Mouse (Mus musculus) A20 (cell line): ENCODE measurements at regions not wholly inside any gene's neighbourhood (a gene's known extent, or its start where the extent isn't known, plus 50 kb on each side); places are given as distances from the start of the nearest gene placed in this dataset.
"Not testable (repeated sequence)": the region's sequence is repeated elsewhere in the genome, so short reads cannot be mapped to it uniquely, and the experiment has no call there.

Experiments used
- DNase-seq: peaks from one replicate; pipeline ENCODE4 v3.0.0-alpha.2; 2011; ENCODE audit warnings: low read depth, low spot score

DNA sequence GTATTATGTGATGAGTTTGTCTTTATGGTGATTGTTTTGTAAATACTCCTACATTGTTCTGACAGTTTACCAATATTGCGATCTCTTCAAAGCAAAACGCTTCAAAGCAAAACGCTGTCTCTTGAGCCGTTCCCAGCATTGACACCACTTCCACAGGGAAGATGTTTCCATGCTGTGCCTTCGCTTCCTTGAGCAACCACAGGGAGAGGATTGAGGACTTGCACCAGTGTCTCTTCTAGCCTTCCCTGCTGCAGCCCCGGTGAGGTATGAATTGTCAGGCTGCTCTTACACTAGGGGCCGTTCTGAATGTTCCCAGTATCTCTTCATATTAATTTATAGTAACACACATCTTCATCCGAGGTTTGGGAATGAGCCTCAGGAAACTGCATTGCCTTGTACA, 160.4 kb upstream of the Arglu1 start:
- no peak for DNase-seq

DNA sequence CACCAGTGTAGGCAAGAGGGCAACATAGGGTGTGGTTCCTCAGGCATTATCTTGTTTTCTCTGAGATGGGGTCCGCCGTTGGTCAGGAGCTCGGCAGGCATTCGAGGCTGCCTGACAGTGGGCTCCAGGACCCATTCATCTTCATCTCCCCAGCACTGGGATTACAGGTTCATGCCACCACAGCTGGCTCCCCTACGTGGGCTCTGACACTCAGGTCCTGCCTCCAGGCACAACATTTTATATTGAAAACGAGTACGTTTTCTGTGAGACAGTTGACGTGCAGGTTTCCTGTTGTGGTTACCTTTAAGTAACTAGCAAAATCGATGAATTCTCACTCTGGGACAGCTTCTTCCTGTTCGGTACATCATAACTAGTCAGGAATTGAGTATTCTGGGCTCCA, 157.3 kb upstream of the Arglu1 start:
- DNase-seq, result no peak

DNA sequence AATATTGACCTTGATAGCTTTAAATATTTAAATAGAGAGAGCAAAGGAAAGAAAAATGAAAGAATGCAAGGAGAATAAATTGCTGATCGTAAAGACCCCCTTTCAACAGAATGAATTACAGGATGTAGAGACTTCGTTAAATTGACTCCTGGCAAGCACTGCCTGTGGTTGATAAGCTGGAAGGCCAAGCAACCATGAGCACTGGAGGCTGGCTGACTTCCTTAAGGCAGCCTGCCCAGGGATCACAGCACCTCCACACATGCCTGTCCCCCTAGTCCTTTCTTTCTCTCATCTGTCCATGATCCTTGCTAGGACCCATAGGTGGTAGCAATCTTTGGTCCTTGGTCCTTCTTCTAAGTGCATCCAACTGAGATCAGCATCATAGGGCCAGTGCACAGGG, 152.0 kb upstream of the Arglu1 start:
- DNase-seq, result no peak

DNA sequence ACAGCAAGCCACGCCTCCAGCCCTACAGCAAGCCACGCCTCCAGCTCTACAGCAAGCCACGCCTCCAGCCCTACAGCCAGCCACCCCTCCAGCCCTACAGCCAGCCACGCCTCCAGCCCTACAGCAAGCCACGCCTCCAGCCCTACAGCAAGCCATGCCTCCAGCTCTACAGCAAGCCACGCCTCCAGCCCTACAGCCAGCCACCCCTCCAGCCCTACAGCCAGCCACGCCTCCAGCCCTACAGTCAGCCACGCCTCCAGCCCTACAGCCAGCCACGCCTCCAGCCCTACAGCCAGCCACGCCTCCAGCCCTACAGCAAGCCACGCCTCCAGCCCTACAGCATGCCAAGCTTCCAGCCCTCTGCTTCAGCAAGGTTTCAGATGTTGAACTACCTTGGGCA, 145.8 kb upstream of the Arglu1 start:
- not testable (repeated sequence) for DNase-seq

DNA sequence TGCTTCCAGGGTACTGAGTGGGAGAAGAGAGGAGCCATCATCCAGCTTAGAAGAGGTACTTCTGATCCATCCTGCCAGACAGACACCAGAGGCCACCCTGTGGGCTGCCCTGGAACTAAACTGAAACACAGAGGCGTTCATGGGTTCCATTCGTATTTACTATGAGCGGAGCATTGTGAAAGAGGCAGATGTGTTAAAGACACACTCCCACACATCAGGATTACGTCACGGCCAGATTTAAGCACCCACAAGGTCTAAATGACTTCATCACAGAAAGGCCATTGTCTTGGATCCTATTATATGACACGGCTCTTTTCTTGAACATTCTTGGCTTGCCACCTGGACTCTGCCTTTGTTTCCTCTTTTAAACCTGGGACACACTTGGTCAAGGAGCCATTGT, 141.0 kb upstream of the Arglu1 start:
- DNase-seq, result no peak

DNA sequence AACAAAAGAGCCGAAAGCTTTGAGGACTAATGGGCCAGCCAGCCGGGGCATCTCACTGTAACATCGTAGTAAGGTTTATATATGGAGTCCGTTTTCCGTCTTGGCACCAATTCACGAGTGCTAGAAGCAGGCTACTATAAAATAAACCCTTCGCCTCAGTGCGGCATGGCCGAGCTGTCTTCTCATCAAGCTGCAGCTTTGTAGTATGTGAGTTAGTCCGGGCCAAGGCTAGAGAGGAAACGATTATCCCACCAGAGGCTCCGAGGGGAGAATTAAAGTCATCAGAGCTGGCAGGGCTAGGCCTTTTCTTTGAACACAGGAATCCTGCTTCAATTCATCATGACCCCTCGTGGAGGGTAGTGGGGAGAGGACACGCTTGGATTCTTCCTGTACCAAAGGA, 138.9 kb upstream of the Arglu1 start:
- DNase-seq, result no peak

DNA sequence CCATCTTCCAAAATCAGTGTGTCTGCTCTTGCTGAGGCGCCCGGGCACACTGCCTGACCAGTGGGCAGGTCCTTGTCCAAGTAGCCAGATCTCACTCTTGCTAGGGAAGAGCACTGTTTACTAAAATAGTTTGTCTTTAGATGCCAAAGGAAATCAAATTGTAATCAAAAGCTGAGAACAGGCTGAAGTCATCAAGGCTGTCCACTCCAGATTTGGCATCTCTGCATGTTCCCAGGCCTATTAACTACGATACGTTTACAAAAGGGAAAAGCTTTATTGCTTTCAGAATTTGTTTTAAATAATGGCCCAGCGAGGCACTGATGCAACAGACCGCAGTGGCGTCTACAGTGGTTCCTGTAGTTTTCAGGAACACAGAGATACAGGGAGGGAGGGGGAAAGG, 137.2 kb upstream of the Arglu1 start:
- DNase-seq, result no peak

DNA sequence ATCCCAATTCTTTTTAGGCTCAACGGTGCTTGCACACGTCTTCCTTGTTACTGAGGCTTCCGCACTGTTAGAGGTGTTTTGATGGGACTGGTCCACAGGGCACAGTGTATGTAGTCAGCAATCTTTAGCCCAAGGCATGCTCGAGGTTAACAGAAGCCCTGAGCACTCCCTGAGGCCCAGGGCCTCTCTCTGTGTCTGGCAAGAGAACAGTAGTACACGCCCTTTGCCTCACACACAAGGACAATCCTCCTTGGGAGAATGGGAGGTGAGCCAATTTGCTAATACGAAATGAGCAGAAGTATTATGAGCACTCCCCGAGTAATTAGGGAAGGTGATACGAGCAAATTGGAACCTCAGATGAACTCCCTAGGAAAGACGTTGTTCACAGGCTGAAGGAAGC, 136.5 kb upstream of the Arglu1 start:
- DNase-seq, result no peak

DNA sequence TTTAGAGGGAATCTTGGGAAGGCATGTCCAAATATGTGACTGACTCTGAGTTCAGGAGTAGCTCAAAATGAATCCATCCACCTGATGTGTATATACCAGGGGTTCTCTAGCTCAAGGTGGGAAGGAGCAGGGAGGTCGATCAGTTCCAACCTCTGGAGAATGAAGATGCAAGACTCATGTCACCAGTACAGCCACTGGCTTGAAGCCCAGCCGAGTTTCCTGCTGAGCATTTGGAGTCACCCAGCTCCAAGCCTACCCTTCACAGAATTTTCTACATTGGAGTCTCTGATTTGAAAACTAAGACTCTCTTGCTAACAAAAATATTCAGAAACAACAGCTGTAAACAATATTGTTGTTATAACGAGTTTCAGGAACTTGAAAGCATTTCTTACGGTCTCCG, 134.6 kb upstream of the Arglu1 start:
- DNase-seq, result no peak

DNA sequence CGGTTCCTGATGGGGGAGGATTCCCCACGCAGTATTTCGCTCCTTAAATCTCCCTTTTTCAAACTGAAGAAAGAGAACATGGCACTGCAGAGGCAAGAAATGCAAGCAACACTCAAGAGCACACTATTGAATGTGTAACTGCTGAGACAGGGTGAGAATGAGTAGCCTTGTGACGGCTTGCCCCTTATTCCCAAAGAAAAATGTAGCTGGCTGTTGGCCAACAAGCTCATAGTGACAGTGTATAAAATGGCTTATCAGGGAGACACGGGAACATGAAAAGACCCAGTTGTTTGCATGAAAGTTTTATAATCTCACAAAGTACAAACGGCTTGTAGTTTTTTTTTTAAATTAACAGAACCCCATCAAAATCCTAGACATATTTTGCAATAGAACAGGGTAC, 130.8 kb upstream of the Arglu1 start:
- DNase-seq, result no peak

DNA sequence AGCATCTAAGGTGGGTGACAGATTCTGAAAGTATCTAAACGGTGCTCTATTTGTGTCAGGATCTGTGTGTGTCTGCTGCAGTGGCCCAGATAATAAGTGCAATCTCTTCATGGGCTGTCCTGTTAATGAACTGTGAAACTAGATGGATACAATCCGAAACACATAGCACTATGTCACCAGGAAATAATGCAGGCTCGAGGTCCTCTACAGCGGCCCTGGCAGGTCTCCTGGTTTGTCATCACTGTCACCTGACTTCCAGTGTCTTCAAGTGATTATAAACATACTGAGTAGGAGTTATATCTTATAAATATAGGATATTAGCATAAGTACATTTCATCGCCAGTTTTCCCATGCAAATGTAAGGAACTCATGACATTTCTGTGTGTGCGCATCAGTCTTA, 130.3 kb upstream of the Arglu1 start:
- no peak for DNase-seq

DNA sequence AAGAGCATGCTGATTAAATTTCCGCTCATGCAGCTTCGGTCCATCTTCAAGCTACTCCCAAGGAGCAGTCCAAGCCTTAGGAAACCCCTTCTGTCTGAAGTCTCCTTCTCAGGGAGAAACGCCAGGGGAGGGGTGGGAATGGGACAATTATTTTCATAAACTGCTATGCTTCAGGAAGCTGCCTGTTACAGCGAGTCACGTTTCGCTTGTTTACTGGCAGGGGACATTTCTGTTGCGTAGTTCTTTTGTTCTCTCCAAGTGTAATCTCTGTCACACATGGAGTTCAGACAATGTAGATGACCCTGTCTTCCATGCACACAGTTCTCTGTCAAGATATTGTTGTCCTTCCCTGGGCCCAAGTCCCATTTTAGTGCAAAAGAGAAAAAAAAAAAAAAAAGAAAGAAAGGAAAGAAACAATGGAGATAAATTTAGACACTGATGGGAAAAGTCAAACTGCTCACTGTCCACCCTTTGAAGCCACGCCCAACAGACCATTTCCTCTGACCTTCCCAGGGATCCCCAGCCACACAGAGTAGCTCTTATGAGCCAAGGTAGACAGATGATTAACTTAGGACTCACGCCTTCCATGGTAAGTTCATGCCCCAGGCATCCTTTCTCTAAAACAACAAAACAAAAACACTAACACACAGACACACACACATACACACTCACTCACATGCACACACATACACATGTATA, 129.1 kb upstream of the Arglu1 start:
- DNase-seq, result no peak

DNA sequence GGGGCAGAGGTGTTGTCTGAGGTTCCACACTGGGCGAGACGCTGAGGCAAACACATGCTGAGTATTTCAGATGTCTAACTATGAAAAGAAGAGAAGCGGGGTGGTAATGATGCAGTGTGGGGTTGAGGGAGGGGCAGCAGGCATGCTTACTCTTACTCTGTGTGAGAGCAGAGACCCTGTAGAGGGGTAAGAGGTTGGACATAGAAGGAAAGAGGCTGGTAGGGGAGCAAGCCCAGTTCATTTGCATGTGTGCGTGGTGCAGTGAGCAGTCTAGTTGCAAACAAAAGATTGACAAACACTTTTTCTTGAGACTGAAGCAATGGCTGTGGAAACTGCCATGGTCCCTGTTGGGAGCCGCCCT, 122.5 kb upstream of the Arglu1 start:
- DNase-seq, result no peak

DNA sequence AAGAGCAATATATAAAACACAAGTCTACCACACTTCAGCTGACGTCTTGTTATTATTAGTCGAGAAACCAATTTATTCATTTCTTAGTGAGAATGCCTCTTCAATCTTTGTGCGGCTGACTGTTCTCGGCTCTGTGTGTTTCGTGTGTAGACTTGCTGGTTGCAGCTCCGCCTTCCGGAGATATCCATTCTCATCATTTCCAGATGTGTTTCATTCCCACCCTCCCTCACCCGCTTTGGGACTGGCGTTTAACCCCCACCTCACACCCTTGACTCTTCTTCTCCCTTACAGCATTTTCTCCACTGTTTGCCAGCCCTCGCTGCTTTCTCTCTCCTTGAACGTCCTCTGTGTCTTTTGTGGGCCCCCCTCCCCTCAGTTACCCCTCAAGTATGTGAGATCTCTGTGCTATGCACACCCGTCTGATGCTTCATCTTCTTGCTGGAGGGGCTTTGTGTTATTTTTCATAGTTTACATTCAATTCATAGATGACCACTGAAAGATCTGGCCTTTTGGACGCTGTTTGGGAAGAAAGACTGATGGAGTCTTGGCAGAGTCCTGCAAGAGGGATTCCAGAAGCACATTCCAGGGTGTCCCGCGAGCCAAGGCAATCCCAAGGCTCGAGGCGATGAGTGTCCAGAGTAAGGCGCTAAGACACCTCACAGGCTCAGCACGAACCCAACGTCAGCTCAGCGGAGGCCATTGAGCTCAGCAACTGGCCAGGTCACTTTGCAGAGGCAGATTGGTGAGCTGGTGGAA, 121.9 kb upstream of the Arglu1 start:
- DNase-seq, result no peak

DNA sequence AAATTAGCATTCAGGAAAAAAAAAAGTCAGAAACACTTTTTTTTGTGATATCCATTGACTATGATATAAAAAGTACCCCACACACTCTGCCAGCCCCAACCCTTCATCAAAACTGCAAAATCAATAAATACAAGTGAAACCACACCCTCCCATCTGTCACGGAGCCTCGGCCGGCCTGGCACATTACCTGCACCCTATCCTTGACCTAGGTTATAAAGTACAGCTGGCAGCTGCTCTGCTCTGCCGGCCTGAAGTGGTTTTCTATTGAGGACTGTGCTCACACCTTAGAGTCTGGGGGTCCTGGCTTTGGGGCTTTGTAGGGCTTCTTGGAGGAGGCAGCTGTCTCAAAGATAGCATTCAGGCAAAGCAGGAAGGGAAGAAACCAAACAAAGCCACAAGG, 120.6 kb upstream of the Arglu1 start:
- DNase-seq, result no peak

DNA sequence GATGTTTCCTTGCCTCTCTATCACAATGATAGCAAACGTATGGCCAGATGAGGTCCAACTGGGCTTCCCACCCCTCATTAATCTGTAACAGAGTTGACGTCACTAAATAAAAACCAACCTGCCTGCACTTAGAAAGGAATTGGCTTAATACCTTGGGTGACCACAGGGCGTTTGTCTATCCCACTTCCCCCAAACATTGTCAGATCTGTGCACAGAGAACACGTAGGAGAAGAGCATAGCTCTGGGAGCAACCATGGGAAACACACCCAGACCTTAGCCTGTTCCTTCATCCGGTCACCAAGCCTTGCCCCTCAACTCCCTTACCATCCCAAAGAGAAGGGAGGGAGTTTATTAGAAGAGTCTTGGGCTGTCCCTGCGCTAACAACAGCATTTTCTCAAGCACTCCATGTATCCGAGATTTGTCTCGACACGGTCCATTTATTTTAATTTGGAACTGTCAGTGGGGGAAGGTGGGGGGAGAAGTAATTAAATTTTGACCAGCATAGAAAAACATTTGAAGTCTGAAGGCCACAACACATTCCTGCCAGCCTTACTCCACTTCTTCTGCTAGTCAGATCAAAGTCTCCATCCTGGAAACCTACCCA, 119.6 kb upstream of the Arglu1 start:
- no peak for DNase-seq

DNA sequence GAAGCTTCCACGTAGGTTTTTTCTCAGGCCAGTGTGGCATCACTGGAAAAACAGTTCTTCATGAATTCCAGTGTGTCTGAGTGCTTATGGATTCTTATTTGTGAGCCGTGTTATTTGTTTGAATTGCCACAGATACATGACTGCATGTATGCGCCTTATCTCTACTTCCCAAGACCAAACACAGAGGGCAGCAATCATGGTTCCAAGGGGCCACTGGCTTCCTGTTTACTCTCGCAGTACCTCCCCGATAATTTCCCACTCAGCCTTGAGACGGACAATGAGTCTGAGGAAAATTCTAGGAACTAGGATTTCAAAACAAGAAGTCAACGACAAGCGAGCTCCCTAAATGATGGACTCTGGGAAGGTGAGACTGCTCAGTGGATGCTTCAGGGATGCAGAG, 119.0 kb upstream of the Arglu1 start:
- DNase-seq, result no peak

DNA sequence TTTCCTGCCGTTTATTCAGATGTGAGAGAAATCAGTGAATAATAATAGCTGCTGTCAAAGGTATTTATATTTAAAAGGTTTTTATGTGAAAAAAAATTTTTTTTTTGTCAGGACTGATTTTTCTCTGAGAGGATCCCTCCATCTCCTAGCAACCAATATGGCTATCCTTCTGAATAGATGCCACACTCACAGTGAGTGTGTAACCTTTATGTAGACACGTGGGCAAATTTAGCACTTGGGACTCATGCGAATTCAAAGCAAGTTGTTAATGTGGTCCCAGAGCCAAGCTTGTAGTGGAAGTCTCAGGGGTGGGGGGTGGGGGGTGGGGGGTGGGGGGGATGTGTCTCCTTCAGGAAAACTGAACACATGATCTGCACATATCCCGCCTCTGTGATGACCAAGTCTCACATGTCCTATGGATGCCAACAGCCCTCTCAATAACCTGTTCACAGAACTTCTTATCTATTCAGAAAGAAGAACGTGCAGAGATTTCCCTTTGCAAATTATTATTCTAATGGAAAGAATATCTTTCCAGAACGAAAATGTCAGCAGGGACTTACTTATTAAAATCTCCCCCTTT, 112.5 kb upstream of the Arglu1 start:
- DNase-seq, result no peak

DNA sequence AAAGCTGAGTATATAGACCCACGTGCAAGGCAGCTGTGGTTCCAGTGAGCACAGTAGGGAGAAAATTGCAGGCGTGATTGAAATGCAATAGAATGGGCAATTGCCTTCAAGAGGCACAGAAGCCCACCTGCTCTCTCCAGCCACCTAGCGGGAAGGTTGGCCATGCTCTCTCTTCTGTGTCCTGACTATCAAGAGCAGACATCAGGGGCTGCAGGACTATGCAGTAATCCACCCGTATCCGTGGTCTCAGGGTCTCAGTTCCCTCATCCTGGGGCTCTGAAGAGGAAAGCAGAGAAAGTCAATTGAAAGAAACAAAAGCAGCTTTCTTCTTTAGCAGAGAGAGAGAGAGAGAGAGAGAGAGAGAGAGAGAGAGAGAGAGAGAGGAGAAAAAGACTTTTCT, 112.0 kb upstream of the Arglu1 start:
- DNase-seq, result no peak

DNA sequence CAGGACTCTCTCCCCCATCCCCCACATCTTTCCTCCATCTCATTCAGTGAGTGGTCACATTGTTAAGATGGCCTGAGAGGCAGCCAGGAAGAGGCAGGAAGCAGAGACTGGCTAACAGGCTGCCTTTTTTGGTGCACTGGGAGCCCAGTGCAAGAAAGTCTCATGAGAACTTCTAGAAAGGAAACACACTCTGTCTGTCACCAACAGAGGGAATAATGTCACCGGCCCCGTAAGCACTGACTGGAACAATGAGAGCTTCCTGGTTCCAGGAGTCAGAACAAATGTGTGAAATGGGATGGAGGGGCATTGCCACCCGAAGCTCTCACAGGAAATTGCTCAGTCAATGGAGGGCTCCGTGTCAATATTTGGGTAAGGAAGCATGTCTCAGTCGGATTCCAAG, 111.3 kb upstream of the Arglu1 start:
- DNase-seq, result no peak

DNA sequence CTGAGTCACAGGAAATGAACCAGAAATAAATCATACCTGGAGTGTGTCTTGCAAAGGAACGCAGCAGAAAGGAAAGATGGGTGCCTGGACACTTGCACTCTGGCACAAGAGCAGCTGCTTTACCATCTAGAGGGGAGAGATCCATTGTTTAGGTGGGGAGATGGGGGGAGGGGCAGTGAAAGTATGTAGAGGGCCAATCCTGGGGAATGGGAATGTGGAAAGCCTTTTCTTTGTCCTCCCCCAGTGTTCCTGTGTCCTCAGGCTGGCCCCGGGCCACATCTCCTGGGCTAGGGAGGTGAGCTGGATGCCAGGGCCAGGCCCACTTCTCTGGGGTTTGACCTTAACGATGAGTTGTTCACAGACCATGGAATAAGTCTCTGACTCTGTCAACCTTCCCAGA, 107.2 kb upstream of the Arglu1 start:
- DNase-seq, result no peak

DNA sequence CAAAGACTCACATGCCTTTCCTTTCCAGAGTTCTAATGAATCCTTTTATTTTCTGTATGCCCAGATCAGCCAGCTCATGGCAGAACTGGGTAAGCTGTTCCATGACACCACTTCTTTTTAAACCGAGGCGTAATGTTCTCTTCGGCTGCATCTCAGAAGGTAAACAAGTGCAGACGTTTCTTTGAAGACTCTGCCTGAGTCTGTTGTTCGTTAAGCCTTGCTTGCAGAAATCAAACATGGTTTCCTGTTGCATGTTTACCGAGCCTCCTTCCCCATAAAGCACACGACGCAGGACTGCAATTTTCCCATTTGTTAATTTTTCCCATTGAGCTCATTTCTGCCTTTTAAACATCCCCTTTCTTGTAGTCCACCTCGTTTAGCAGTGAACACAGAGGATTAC, 106.6 kb upstream of the Arglu1 start:
- no peak for DNase-seq

DNA sequence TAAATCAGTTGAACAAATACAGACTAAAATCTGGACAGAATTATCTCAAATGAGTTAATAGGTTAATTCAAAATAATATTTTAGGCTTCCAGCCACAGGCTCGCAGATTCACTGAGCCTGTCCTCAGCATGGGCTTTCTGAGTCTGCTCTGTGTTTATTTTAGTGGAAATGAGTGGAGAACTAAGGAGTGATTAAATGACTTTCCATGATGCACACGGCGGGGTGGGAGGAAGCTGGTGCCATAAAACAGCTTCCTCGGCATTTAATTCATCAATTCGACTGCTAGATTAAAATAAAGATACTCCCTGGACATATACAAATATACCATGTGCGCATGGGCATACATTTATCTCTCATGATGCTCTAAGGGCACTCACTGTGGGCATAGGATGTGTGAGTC, 104.4 kb upstream of the Arglu1 start:
- no peak for DNase-seq
